8 mouse cellular contexts compared by ENCODE assay signal in the genomic region with DNA sequence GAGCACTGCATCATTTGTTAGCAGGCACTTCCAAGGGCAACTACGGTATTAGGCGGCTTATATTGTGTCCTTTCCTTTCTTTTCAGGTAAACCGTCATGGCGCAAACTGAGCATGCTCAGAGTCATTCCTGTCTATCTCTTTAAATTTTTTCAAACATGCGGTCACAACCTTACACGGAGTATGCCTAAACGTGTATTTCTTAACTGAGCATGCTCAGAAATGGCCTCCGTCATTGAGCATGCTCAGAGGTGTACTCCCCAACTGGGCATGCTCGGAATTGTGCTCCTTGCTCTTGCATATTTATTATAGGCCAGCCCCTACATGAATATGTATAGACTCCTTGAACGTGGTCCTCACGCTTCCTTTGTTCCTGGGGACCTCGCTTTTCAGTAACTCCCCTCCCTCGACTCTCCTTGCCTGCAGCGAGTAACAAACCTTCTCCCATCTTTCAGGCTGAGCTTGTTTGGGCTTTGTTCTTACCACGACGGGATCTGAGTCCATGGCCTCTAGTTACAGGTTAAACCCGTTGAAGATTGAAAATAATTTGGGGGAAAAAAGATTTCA. TPM values are rescaled to one million over a fixed set of nuclear protein-coding genes. Genes with fewer than 3 reads are reported as not detected.
DNase-seq lines count a peak whose midpoint lies in the region; ATAC-seq and TF ChIP-seq lines count a peak whose summit lies in the region.

No protein-coding gene starts in this region.

- H3K9me3 ChIP-seq in embryonic facial prominence, embryonic 14.5 days (ENCODE audit: control insufficient read depth, low read length), result no peaks in the 10 kb centered on the region
- H3K9me3 ChIP-seq in limb, embryonic 12.5 days, result no peaks in the 10 kb centered on the region
- H3K9me3 ChIP-seq in midbrain, embryonic 14.5 days (ENCODE audit: control insufficient read depth, low read length), result no peaks in the 10 kb centered on the region

- H3K36me3 ChIP-seq in embryonic facial prominence, embryonic 14.5 days (ENCODE audit: control insufficient read depth, insufficient read depth, low read length), result no peaks in the 10 kb centered on the region
- H3K36me3 ChIP-seq in heart, adult 2 months (ENCODE audit: control insufficient read depth, insufficient read depth, low read length), result no peaks in the 10 kb centered on the region
- H3K36me3 ChIP-seq in limb, embryonic 12.5 days, result no peaks in the 10 kb centered on the region
- no peaks in the 10 kb centered on the region for H3K36me3 ChIP-seq in midbrain, embryonic 14.5 days (ENCODE audit: control insufficient read depth, insufficient read depth, low read length)

- TF ChIP-seq POLR2A in heart, adult 2 months (IDR thresholded peaks at IDR 0.05; ENCODE audit: insufficient read depth, low read depth, low read length), result 0 out of 2 replicates have a peak, but pooled peaks have one; percentile 27

- H3K27me3 ChIP-seq in embryonic facial prominence, embryonic 14.5 days (replicated peaks; ENCODE audit: control insufficient read depth, insufficient read depth, low read length), result no peaks in the 10 kb centered on the region
- no peaks in the 10 kb centered on the region for H3K27me3 ChIP-seq in heart, adult 2 months (ENCODE audit: control insufficient read depth, insufficient read depth, low read length)
- 0 out of 2 replicates have a peak, but pooled peaks cover 3% of the 10 kb centered on the region for H3K27me3 ChIP-seq in limb, embryonic 12.5 days
- no peaks in the 10 kb centered on the region for H3K27me3 ChIP-seq in midbrain, embryonic 14.5 days (ENCODE audit: control insufficient read depth, insufficient read depth, low read length)

- H3K4me2 ChIP-seq in embryonic facial prominence, embryonic 14.5 days (ENCODE audit: low read depth, low read length), result peak overlapping the region; percentile 58
- H3K4me2 ChIP-seq in limb, embryonic 12.5 days, result peak overlapping the region; percentile 48
- peak overlapping the region; percentile 53 for H3K4me2 ChIP-seq in midbrain, embryonic 14.5 days (ENCODE audit: low read length)

- peak; percentile 99 for ATAC-seq in embryonic facial prominence, embryonic 14.5 days (ENCODE audit: low read depth)
- ATAC-seq in limb, embryonic 12.5 days (ENCODE audit: insufficient number of reproducible peaks, insufficient read depth, low FRiP score, low TSS enrichment, low read depth), result peak; percentile 98
- ATAC-seq in midbrain, embryonic 14.5 days (ENCODE audit: low FRiP score, low TSS enrichment), result peak; percentile 97

- DNase-seq in A20 (ENCODE audit: low read depth, low spot score), result peak; percentile 91
- DNase-seq in adrenal gland, postnatal 36 days, result peak; percentile 82 to 84
- peak; percentile 98 for DNase-seq in embryonic facial prominence, embryonic 14.5 days (ENCODE audit: low spot score)
- peak; percentile 80 to 88 for DNase-seq in heart, adult 2 months
- peak; percentile 89 to 96 for DNase-seq in kidney, adult 8-10 months
- DNase-seq in midbrain, embryonic 14.5 days, result peak; percentile 94
- peak; percentile 40 to 49 for DNase-seq in spleen, postnatal 14 days (ENCODE audit: low spot score in 2 of 2)

- H3K27ac ChIP-seq in embryonic facial prominence, embryonic 14.5 days (replicated peaks; ENCODE audit: low read depth, low read length), result peak overlapping the region; percentile 90
- peak overlapping the region; percentile 79 for H3K27ac ChIP-seq in heart, adult 2 months
- H3K27ac ChIP-seq in limb, embryonic 12.5 days, result peak overlapping the region; percentile 86
- peak overlapping the region; percentile 80 for H3K27ac ChIP-seq in midbrain, embryonic 14.5 days (replicated peaks; ENCODE audit: low read depth, low read length)

- intact Hi-C loops in heart, adult 2 months (cut with DNase I), result loop anchor here (1.0 to 2.0 kb wide), 2 partner anchors 50 to 230 kb away; a partner anchor contains a TSS

- H3K79me2 ChIP-seq in heart, adult 2 months (replicated peaks; ENCODE audit: control insufficient read depth, insufficient read depth, low read length), result no peaks in the 10 kb centered on the region

- peak overlapping the region; percentile 37 for H3K4me3 ChIP-seq in embryonic facial prominence, embryonic 14.5 days (ENCODE audit: low read depth, low read length)
- H3K4me3 ChIP-seq in heart, adult 2 months, result peak overlapping the region; percentile 51
- peak overlapping the region; percentile 31 for H3K4me3 ChIP-seq in limb, embryonic 12.5 days (replicated peaks)
- H3K4me3 ChIP-seq in midbrain, embryonic 14.5 days (replicated peaks; ENCODE audit: low read depth, low read length), result peak overlapping the region; percentile 32

- peak overlapping the region; percentile 57 for H3K9ac ChIP-seq in embryonic facial prominence, embryonic 14.5 days (ENCODE audit: low read depth, low read length)
- peak overlapping the region; percentile 87 for H3K9ac ChIP-seq in heart, adult 2 months (ENCODE audit: low read depth, low read length)
- no peak overlapping the region; the same call in 1 of the 2 replicates for H3K9ac ChIP-seq in limb, embryonic 12.5 days (replicated peaks)
- H3K9ac ChIP-seq in midbrain, embryonic 14.5 days (replicated peaks; ENCODE audit: low read length), result peak overlapping the region; percentile 24

- no peaks in the 10 kb centered on the region for H3K4me1 ChIP-seq in embryonic facial prominence, embryonic 14.5 days (ENCODE audit: control insufficient read depth, insufficient read depth, low read length)
- H3K4me1 ChIP-seq in heart, adult 2 months (ENCODE audit: control insufficient read depth, insufficient read depth, low read length), result peaks cover 2% of the 10 kb centered on the region
- H3K4me1 ChIP-seq in limb, embryonic 12.5 days (replicated peaks), result peaks cover 7% of the 10 kb centered on the region; the same call in 1 of the 2 replicates
- H3K4me1 ChIP-seq in midbrain, embryonic 14.5 days (ENCODE audit: control insufficient read depth, insufficient read depth, low read length), result no peaks in the 10 kb centered on the region

- WGBS in embryonic facial prominence, embryonic 14.5 days, result 11% methylated on average over 17 of the region's 17 CpGs
- WGBS in heart, adult 2 months, result 10% methylated on average over 17 of the region's 17 CpGs
- WGBS in limb, embryonic 12.5 days, result 8% methylated on average over 17 of the region's 17 CpGs
- WGBS in midbrain, embryonic 14.5 days, result 11% methylated on average over 17 of the region's 17 CpGs

- TF ChIP-seq CTCF in heart, adult 2 months (IDR thresholded peaks at IDR 0.05), result peak; percentile 41

- TF ChIP-seq EP300 in heart, adult 2 months (IDR thresholded peaks at IDR 0.05; ENCODE audit: insufficient read depth, low read depth, low read length), result no peak

RNA-seq across cellular contexts. Expression of a gene that starts 50.1 kb away (rescaled TPM):
- 100 to 1,000 TPM; 362 to 459 TPM for total RNA-seq in adrenal gland, postnatal 36 days (2021)
- 123 and 132 TPM in 2 replicates for polyA plus RNA-seq in embryonic facial prominence, embryonic 14.5 days (2014; fragmentation: Nextera tagmentation; extraction: Ambion mirVana)
- total RNA-seq in heart, adult 2 months (2021), result 100 to 1,000 TPM; 142 to 176 TPM
- polyA plus RNA-seq in heart, adult 2 months (2012; rRNA removed), result 21.9 and 57.2 TPM in 2 replicates
- polyA plus RNA-seq in limb, embryonic 12.5 days (2016; fragmentation: Nextera tagmentation; extraction: Ambion mirVana), result 180 and 181 TPM in 2 replicates
- polyA plus RNA-seq in midbrain, embryonic 14.5 days (2014; fragmentation: Nextera tagmentation; extraction: Ambion mirVana), result 116 and 142 TPM in 2 replicates

Comparison
In these comparisons a context has a peak if more than half of its experiments do, and no peak if none do; other contexts are left out.
1. Peak in every context shown above with its lines: DNase-seq, ATAC-seq, H3K4me3 ChIP-seq and H3K27ac ChIP-seq.
2. DNase-seq: peak in every context shown above with its lines; median percentile 98 in embryonic facial prominence, embryonic 14.5 days; 94 in midbrain, embryonic 14.5 days; 92 in kidney, adult 8-10 months; 91 in A20; 84 in heart, adult 2 months; 83 in adrenal gland, postnatal 36 days; 44 in spleen, postnatal 14 days.